Mouse (Mus musculus): Measurements from ENCODE around the gene Myo1e. TPM values are rescaled to one million over a fixed set of nuclear protein-coding genes. Genes with fewer than 3 reads are reported as not detected.
A peak's percentile ranks its signal among the peaks of the same experiment; 100 is the strongest.

The Myo1e gene
- total and polyA plus RNA-seq, 2 experiments = 11.2 to 25.1 TPM

- Histone ChIP-seq H3K4me1 (ENCODE audit: control insufficient read depth, insufficient read depth, low read length) (peaks cover 7% of the 10 kb centered on the region; the same call in 1 of the 2 replicates), H3K36me3 (ENCODE audit: control insufficient read depth, insufficient read depth, low read length) (no peaks in the 10 kb centered on the region), H3K27ac (replicated peaks; ENCODE audit: insufficient read depth, low read depth, low read length) (no peak overlapping the region), H3K27me3 (ENCODE audit: control insufficient read depth, insufficient read depth, low read length) (no peaks in the 10 kb centered on the region), H3K79me2 (ENCODE audit: control insufficient read depth, insufficient read depth, low read length) (peaks cover 48% of the 10 kb centered on the region; the same call in 1 of the 2 replicates), H3K9ac (ENCODE audit: low read depth, low read length) (no peak overlapping the region), H3K4me3 (ENCODE audit: insufficient read depth, low read depth, low read length) (no peak overlapping the region)
- no peak for DNase-seq (ENCODE audit: extremely low read depth, low read depth, low spot score)
- WGBS = 83% methylated on average over 4 of the region's 4 CpGs
- no peak for TF ChIP-seq POLR2A (IDR thresholded peaks at IDR 0.05; ENCODE audit: extremely low read depth, insufficient read depth, low read length)
Measured at GRCm38 (mm10) chr9:70224046-70224445, 16.9 kb downstream of the Myo1e start.

GRCm38 (mm10) chr9:70226359-70226758, 19.2 kb downstream of the Myo1e start:
- no peak overlapping the region for H3K4me3 ChIP-seq (ENCODE audit: insufficient read depth, low read depth, low read length)
- H3K27ac ChIP-seq (replicated peaks; ENCODE audit: insufficient read depth, low read depth, low read length) = no peak overlapping the region
- no peaks in the 10 kb centered on the region for H3K36me3 ChIP-seq (ENCODE audit: control insufficient read depth, insufficient read depth, low read length)
- peaks cover 50% of the 10 kb centered on the region; the same call in 1 of the 2 replicates for H3K79me2 ChIP-seq (ENCODE audit: control insufficient read depth, insufficient read depth, low read length)
- 93% methylated on average over 4 of the region's 4 CpGs for WGBS
- TF ChIP-seq POLR2A (IDR thresholded peaks at IDR 0.05; ENCODE audit: extremely low read depth, insufficient read depth, low read length) = no peak
- TF ChIP-seq CTCF (IDR thresholded peaks at IDR 0.05; ENCODE audit: low read depth, low read length) = no peak
- no peak overlapping the region for H3K9ac ChIP-seq (ENCODE audit: low read depth, low read length)
- no peaks in the 10 kb centered on the region for H3K27me3 ChIP-seq (ENCODE audit: control insufficient read depth, insufficient read depth, low read length)
- DNase-seq (ENCODE audit: extremely low read depth, low read depth, low spot score) = no peak
- H3K4me1 ChIP-seq (ENCODE audit: control insufficient read depth, insufficient read depth, low read length) = peaks cover 11% of the 10 kb centered on the region

GRCm38 (mm10) chr9:70229823-70230222, 22.7 kb downstream of the Myo1e start:
- no peak overlapping the region for H3K9ac ChIP-seq (ENCODE audit: low read depth, low read length)
- H3K79me2 ChIP-seq (ENCODE audit: control insufficient read depth, insufficient read depth, low read length) = peaks cover 46% of the 10 kb centered on the region; the same call in 1 of the 2 replicates
- H3K27me3 ChIP-seq (ENCODE audit: control insufficient read depth, insufficient read depth, low read length) = no peaks in the 10 kb centered on the region
- peaks cover 20% of the 10 kb centered on the region for H3K4me1 ChIP-seq (ENCODE audit: control insufficient read depth, insufficient read depth, low read length)
- H3K36me3 ChIP-seq (ENCODE audit: control insufficient read depth, insufficient read depth, low read length) = no peaks in the 10 kb centered on the region
- no peak overlapping the region for H3K27ac ChIP-seq (replicated peaks; ENCODE audit: insufficient read depth, low read depth, low read length)
- no peak for DNase-seq (ENCODE audit: extremely low read depth, low read depth, low spot score)
- H3K4me3 ChIP-seq (ENCODE audit: insufficient read depth, low read depth, low read length) = no peak overlapping the region
- TF ChIP-seq CTCF (IDR thresholded peaks at IDR 0.05; ENCODE audit: low read depth, low read length) (no peak), POLR2A (IDR thresholded peaks at IDR 0.05; ENCODE audit: extremely low read depth, insufficient read depth, low read length) (no peak)
- WGBS = 77% methylated on average over 8 of the region's 8 CpGs

GRCm38 (mm10) chr9:70232044-70233010, 25.2 kb downstream of the Myo1e start:
- DNase-seq (ENCODE audit: extremely low read depth, low read depth, low spot score) = peak; percentile 91
- Histone ChIP-seq H3K27ac (replicated peaks; ENCODE audit: insufficient read depth, low read depth, low read length) (peak overlapping the region; percentile 69), H3K79me2 (ENCODE audit: control insufficient read depth, insufficient read depth, low read length) (peaks cover 39% of the 10 kb centered on the region; the same call in 1 of the 2 replicates), H3K27me3 (ENCODE audit: control insufficient read depth, insufficient read depth, low read length) (no peaks in the 10 kb centered on the region), H3K4me1 (ENCODE audit: control insufficient read depth, insufficient read depth, low read length) (peaks cover 22% of the 10 kb centered on the region), H3K36me3 (ENCODE audit: control insufficient read depth, insufficient read depth, low read length) (no peaks in the 10 kb centered on the region), H3K9ac (ENCODE audit: low read depth, low read length) (no peak overlapping the region), H3K4me3 (ENCODE audit: insufficient read depth, low read depth, low read length) (no peak overlapping the region)
- TF ChIP-seq CTCF (IDR thresholded peaks at IDR 0.05; ENCODE audit: low read depth, low read length) = no peak
- no peak for TF ChIP-seq POLR2A (IDR thresholded peaks at IDR 0.05; ENCODE audit: extremely low read depth, insufficient read depth, low read length)
- WGBS = 31% methylated on average over 10 of the region's 10 CpGs

- DNase-seq (ENCODE audit: extremely low read depth, low read depth, low spot score) = no peak
- Histone ChIP-seq H3K9ac (ENCODE audit: low read depth, low read length) (no peak overlapping the region), H3K36me3 (ENCODE audit: control insufficient read depth, insufficient read depth, low read length) (no peaks in the 10 kb centered on the region), H3K27ac (replicated peaks; ENCODE audit: insufficient read depth, low read depth, low read length) (no peak overlapping the region), H3K4me1 (ENCODE audit: control insufficient read depth, insufficient read depth, low read length) (peaks cover 38% of the 10 kb centered on the region), H3K27me3 (ENCODE audit: control insufficient read depth, insufficient read depth, low read length) (no peaks in the 10 kb centered on the region), H3K4me3 (ENCODE audit: insufficient read depth, low read depth, low read length) (no peak overlapping the region), H3K79me2 (ENCODE audit: control insufficient read depth, insufficient read depth, low read length) (peaks cover 36% of the 10 kb centered on the region; the same call in 1 of the 2 replicates)
- TF ChIP-seq POLR2A (IDR thresholded peaks at IDR 0.05; ENCODE audit: extremely low read depth, insufficient read depth, low read length) (no peak), CTCF (IDR thresholded peaks at IDR 0.05; ENCODE audit: low read depth, low read length) (no peak)
- WGBS = 63% methylated on average over 3 of the region's 3 CpGs
Measured at GRCm38 (mm10) chr9:70237136-70237535, 30.0 kb downstream of the Myo1e start.

GRCm38 (mm10) chr9:70237561-70237960, 30.4 kb downstream of the Myo1e start:
- Histone ChIP-seq H3K36me3 (ENCODE audit: control insufficient read depth, insufficient read depth, low read length) (no peaks in the 10 kb centered on the region), H3K27ac (replicated peaks; ENCODE audit: insufficient read depth, low read depth, low read length) (peak overlapping the region; percentile 2), H3K4me3 (ENCODE audit: insufficient read depth, low read depth, low read length) (no peak overlapping the region), H3K79me2 (ENCODE audit: control insufficient read depth, insufficient read depth, low read length) (peaks cover 35% of the 10 kb centered on the region; the same call in 1 of the 2 replicates), H3K27me3 (ENCODE audit: control insufficient read depth, insufficient read depth, low read length) (no peaks in the 10 kb centered on the region), H3K9ac (ENCODE audit: low read depth, low read length) (no peak overlapping the region), H3K4me1 (ENCODE audit: control insufficient read depth, insufficient read depth, low read length) (peaks cover 37% of the 10 kb centered on the region)
- no peak for DNase-seq (ENCODE audit: extremely low read depth, low read depth, low spot score)
- WGBS = 42% methylated on average over 2 of the region's 2 CpGs
- TF ChIP-seq POLR2A (IDR thresholded peaks at IDR 0.05; ENCODE audit: extremely low read depth, insufficient read depth, low read length) (no peak), CTCF (IDR thresholded peaks at IDR 0.05; ENCODE audit: low read depth, low read length) (no peak)
